ENCODE assay signal across 29 mouse cellular contexts in the genomic region with DNA sequence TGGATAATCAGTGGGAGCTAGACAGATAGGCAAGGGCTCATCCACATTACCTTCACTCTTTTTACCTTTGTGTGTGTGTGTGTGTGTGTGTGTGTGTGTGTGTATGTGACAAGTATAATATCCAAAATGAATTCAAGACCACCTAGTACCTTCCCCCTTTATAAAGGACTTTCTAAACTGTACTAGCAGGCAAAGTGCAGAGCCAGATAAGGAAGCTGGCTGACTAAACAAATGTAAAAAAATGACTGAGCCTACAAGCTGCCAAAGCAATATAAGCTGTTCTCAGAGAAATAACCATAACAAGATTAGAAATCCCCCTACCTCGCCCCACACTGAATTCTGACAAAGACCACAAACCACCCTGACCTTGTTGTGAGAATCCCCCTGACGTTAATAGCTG.
"Had no signal": no experiment of that assay in that cellular context is flagged by ENCODE, and none has a peak within 500 bp of the region (broad histone marks: within the 10 kb centered on the region; RNA-seq: fewer than 3 reads in every experiment).

No protein-coding gene starts in this region.

- H3K9ac ChIP-seq: heart, embryonic 12.5 days; heart, embryonic 13.5 days; heart, embryonic 15.5 days; hindbrain, embryonic 12.5 days; hindbrain, embryonic 13.5 days; hindbrain, embryonic 14.5 days; hindbrain, embryonic 15.5 days; intestine, embryonic 15.5 days; kidney, embryonic 15.5 days had no signal

- DNase-seq: heart, postnatal 10 days; heart, postnatal 14 days; heart, postnatal 36 days; heart, postnatal 4 days; kidney, adult 11 months; kidney, adult 18-20 months; kidney, adult 2 months; kidney, adult 8-10 months; kidney, postnatal 10 days; kidney, postnatal 14 days; kidney, postnatal 25 days; kidney, postnatal 36 days; kidney, postnatal 4 days; layer of hippocampus, adult 9-11 months; layer of hippocampus, postnatal 36 days had no signal

- H3K4me3 ChIP-seq: heart, embryonic 12.5 days; heart, embryonic 13.5 days; heart, embryonic 15.5 days; hindbrain, embryonic 10.5 days; hindbrain, embryonic 12.5 days; hindbrain, embryonic 13.5 days; hindbrain, embryonic 15.5 days; intestine, embryonic 15.5 days; kidney, embryonic 15.5 days; layer of hippocampus, adult 2 months; left cerebral cortex, adult 2 months had no signal

- H3K4me1 ChIP-seq: heart, embryonic 12.5 days; heart, embryonic 13.5 days; heart, embryonic 15.5 days; hindbrain, embryonic 10.5 days; hindbrain, embryonic 12.5 days; hindbrain, embryonic 13.5 days; hindbrain, embryonic 15.5 days; intestine, embryonic 15.5 days; kidney, embryonic 15.5 days had no signal

- H3K9me3 ChIP-seq: heart, embryonic 12.5 days; heart, embryonic 13.5 days; heart, embryonic 15.5 days; hindbrain, embryonic 10.5 days; hindbrain, embryonic 12.5 days; hindbrain, embryonic 13.5 days; hindbrain, embryonic 15.5 days; intestine, embryonic 15.5 days; kidney, embryonic 15.5 days had no signal

- H3K27ac ChIP-seq: heart, embryonic 13.5 days; heart, embryonic 15.5 days; hindbrain, embryonic 10.5 days; hindbrain, embryonic 12.5 days; hindbrain, embryonic 13.5 days; hindbrain, embryonic 14.5 days; hindbrain, embryonic 15.5 days; hindbrain, postnatal 0 days; intestine, embryonic 15.5 days; kidney, embryonic 15.5 days; kidney, postnatal 0 days; layer of hippocampus, adult 2 months; left cerebral cortex, adult 2 months had no signal

- H3K27me3 ChIP-seq: heart, embryonic 12.5 days; heart, embryonic 13.5 days; heart, embryonic 15.5 days; hindbrain, embryonic 12.5 days; hindbrain, embryonic 13.5 days; hindbrain, embryonic 15.5 days; intestine, embryonic 15.5 days; kidney, embryonic 15.5 days had no signal

- H3K36me3 ChIP-seq: heart, embryonic 12.5 days; heart, embryonic 13.5 days; heart, embryonic 15.5 days; hindbrain, embryonic 10.5 days; hindbrain, embryonic 12.5 days; hindbrain, embryonic 13.5 days; hindbrain, embryonic 15.5 days; intestine, embryonic 15.5 days; kidney, embryonic 15.5 days had no signal
